Mouse (Mus musculus) layer of hippocampus, adult 8-10 months (tissue): Measurements from ENCODE around the gene Hnf4a. TPM values are rescaled to one million over a fixed set of nuclear protein-coding genes. Genes with fewer than 3 reads are reported as not detected.
A peak's percentile ranks its signal among the peaks of the same experiment; 100 is the strongest.

Experiments used
- DNase-seq, 2 experiments: peaks; one replicate each; pipeline ENCODE4 v3.0.0; 2022; ENCODE audit warnings: low spot score in 2 of 2
- total RNA-seq, 4 experiments: library from RNA; stranded (reverse); gene quantifications; 2 replicates each; pipeline ENCODE4 v1.2.4; 2022

Hnf4a gene
- total RNA-seq, 4 experiments from 2014 or later: not detected

- DNase-seq: no peak
Measured at GRCm38 (mm10) chr2:163592084-163592483, 85.5 kb downstream of the Hnf4a start.

- no peak for DNase-seq
Measured at GRCm38 (mm10) chr2:163593636-163594282, 87.2 kb downstream of the Hnf4a start.

GRCm38 (mm10) chr2:163595119-163595518 is 88.5 kb downstream of the Hnf4a start:
- no peak for DNase-seq

GRCm38 (mm10) chr2:163596057-163596872 is 89.7 kb downstream of the Hnf4a start:
- no peak for DNase-seq

GRCm38 (mm10) chr2:163596873-163597155 is 90.2 kb downstream of the Hnf4a start:
- DNase-seq: no peak

- DNase-seq: peak in 1 of 2 experiments; percentile 50
Measured at GRCm38 (mm10) chr2:163597661-163598060, 91.1 kb downstream of the Hnf4a start.

- peak in 1 of 2 experiments; percentile 39 for DNase-seq
Measured at GRCm38 (mm10) chr2:163599226-163599625, 92.6 kb downstream of the Hnf4a start.

GRCm38 (mm10) chr2:163601066-163601465 is 94.5 kb downstream of the Hnf4a start:
- no peak for DNase-seq

- no peak for DNase-seq
Measured at GRCm38 (mm10) chr2:163601712-163602100, 95.1 kb downstream of the Hnf4a start.

- DNase-seq: peak; percentile 75 to 85
Measured at GRCm38 (mm10) chr2:163602101-163602971, 95.7 kb downstream of the Hnf4a start, which contains the start of gene Ttpal. Gene Ttpal (plus strand): TSS chr2:163602314.

GRCm38 (mm10) chr2:163606161-163606560 is 99.6 kb downstream of the Hnf4a start:
- no peak for DNase-seq

- DNase-seq: no peak
Measured at GRCm38 (mm10) chr2:163608008-163608407, 101.4 kb downstream of the Hnf4a start.

GRCm38 (mm10) chr2:163609281-163609975 is 102.8 kb downstream of the Hnf4a start:
- DNase-seq: no peak

- DNase-seq: no peak
Measured at GRCm38 (mm10) chr2:163611176-163611575, 104.6 kb downstream of the Hnf4a start.

- DNase-seq: no peak
Measured at GRCm38 (mm10) chr2:163613206-163613605, 106.6 kb downstream of the Hnf4a start.

- DNase-seq: no peak
Measured at GRCm38 (mm10) chr2:163613990-163614389, 107.4 kb downstream of the Hnf4a start.

- DNase-seq: no peak
Measured at GRCm38 (mm10) chr2:163615401-163615800, 108.8 kb downstream of the Hnf4a start.

GRCm38 (mm10) chr2:163615906-163616651 is 109.5 kb downstream of the Hnf4a start:
- no peak for DNase-seq

- no peak for DNase-seq
Measured at GRCm38 (mm10) chr2:163616652-163617227, 110.1 kb downstream of the Hnf4a start.

GRCm38 (mm10) chr2:163617232-163617863 is 110.7 kb downstream of the Hnf4a start:
- DNase-seq: no peak
